Mouse (Mus musculus): Measurements from ENCODE around the gene Ino80d.

Gene Ino80d

DNA sequence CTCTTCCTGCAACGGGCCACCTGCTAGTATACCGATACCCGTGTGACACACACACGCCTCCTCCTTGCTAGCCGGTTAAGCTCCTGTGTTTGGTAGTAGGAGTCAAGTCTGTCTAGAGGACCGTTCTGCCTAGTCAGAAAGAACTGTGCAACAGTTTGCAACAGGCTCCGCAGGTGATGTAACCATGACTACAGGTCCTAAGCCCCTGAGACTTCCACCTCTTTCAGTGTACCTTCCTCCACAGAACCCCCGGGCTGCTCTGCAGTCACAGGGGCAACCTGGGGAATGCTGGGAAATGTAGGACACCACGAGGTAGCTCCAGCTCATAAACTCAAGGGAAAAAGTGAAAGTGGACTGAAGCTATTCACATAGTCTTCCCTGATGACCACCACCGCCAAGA, 123.4 kb downstream of the Ino80d start:
- DNase-seq (ENCODE audit: low spot score in 2 of 2), result no peak

DNA sequence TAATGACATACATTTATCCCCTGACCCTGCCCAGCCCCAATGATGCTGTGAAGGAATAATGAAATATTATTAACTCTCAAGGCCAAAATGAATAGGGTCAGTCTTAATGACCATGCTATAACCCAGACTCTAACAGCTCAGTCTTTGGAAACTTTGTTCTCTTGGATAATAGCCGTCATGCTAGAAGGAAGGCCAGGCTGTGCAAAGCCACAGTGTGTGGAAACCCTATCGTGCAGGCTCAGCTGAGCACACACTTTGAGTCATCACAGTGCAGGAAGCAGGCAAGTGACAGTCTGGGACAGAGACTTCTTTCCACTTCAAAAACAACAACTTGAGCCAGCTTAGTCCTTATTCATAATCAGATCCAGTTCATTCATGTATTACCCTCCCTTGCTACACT, 126.9 kb downstream of the Ino80d start:
- DNase-seq (ENCODE audit: low spot score in 2 of 2), result no peak

DNA sequence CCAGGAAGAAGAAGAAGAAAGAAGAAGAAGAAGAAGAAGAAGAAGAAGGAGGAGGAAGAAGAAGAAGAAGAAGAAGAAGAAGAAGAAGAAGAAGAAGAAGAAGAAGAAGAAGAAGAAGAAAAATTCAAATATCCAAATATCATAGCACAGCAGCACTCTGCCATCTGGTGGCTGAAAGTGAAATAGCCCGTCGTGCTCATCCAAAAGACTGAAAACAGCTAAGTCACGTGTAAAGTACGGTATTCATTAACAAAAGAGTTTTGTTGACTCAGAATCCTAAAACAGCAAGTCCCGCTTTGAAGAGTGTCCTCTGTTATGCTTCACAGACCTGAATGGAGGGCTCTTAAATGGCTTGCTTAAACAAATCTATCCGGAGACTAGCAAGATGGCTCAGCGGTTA, 128.2 kb downstream of the Ino80d start:
- peak; percentile 72 to 77 for DNase-seq (ENCODE audit: low spot score in 2 of 2)

DNA sequence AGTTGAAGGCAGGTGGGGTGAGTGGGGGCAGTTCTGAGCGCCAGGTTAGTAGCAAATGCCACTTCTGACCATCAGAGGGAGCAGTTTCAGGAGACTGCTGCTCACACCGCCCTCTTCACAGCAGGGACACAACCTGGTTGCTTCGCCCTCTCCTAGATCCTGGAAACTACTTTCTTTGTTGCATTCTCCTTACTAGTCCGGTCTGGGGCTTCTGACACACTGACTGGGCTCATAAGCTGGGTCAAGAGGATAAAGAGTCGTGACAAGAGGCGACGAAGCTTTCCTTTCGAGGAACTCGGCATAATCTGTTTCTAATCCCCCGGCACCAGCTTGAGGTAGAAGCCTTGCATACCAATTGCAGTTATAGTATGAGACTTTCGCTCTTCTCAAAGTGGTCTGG, 129.9 kb downstream of the Ino80d start:
- peak; percentile 62 to 66 for DNase-seq (ENCODE audit: low spot score in 2 of 2)

DNA sequence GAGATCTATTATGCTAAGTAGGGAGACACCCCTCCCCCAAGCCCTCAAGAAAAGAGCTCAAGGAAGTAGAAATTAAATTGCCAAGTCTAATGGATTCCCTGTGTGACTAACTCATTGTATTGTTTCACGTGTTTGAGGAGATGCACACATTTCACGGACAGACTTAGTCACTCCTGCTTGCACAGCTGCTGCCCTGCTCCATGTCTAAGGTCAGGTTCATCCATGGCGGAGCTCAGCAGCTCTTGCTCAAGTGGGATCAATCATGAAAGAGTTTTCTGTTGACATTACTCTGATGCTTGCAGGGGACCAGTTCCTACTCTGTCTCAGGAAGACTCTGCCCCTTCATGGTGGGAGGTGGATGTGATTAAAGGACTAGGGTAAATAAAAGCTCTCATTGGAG, 137.7 kb downstream of the Ino80d start:
- DNase-seq (ENCODE audit: low spot score in 2 of 2), result no peak

DNA sequence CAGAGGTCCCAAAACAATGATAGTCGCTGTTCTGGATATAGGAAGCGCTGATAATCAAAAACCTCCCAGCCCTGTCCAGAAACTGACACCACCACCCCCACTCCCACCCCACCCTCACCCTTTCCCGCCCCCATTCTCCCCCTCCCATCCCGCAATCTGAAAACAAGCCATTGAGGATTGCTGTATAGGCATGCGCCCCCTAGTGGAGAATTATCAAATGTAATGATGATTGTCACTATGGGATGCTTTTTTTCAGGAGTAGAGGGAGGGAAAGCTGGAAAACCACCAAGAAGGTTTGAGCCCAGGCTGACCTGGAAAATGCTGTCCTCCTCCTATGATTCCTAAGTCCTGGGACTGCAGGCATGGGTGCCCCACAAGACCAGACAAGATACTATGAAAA, 147.6 kb downstream of the Ino80d start:
- no peak for DNase-seq (ENCODE audit: low spot score in 2 of 2)

DNA sequence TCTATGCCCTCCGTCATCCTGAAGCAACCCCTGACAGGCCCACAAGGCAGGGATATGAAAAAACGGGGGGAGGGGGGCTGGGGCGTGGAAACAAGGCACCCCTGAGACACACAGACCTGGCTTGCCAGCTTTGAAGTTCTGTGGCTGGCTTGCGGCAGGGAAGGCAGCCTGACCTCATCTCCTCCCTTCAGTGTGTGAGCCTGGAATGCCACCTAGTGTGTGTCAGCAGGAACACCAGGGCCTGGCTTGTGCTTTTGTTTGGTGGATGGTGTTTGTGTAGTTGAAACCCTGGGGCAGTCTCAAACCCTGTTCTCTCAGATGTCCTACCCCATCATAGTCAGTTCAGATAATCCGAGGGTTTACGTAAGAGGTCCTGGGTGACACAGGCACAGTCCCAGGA, 150.2 kb downstream of the Ino80d start:
- peak; percentile 80 to 81 for DNase-seq (ENCODE audit: low spot score in 2 of 2)

DNA sequence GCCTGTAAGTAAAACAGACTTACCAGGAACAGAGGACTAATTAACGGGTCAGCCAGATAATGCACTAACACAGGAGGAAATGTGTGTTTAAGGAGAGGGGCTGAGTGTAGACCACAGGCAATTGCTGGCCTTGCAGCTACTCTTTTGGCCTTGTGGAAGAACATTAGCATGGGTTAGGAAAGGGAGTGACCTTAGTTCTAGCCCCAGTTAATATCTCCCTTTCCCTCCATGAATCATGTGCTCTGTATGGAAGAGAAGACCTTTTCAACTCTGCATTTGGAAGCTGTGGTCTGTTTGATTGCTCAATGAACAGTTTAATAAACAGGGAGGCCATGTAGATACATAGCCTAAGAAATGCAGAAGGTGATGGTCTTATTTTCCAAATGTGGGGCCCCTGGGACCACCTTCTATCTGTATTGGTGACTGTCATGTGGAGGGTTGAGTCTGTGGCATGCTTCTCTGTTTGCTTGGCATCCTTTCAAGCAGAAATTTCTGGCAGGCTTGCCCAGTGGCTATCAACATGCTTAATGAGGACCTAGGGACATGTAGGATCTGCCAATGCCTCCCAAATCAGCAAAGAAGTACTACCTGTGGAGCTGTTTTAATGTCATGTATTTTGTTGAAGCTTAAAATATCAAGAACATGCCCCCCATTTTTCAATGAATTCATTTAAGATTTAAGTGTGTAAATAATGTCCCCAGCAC, 157.4 kb downstream of the Ino80d start:
- no peak for DNase-seq (ENCODE audit: low spot score in 2 of 2)

DNA sequence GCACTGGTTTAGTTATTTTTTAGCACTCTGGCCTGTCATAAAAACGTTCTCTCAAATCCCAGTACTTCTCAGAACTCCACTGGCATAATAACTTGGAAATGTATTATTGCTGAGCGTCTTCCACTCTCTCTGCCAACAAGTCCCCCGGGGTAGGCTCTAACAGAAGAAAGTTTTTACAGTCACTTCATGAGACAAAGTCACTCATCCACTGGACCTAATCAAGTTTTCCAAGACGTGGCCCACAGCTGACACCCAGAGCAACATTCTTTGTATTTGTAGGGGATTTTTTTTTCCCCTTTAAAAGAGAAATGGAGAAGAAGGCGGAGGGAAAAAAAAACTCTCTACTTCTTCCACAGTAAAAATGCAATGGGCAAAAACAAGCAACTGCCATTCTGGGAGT, 157.9 kb downstream of the Ino80d start:
- no peak for DNase-seq (ENCODE audit: low spot score in 2 of 2)

DNA sequence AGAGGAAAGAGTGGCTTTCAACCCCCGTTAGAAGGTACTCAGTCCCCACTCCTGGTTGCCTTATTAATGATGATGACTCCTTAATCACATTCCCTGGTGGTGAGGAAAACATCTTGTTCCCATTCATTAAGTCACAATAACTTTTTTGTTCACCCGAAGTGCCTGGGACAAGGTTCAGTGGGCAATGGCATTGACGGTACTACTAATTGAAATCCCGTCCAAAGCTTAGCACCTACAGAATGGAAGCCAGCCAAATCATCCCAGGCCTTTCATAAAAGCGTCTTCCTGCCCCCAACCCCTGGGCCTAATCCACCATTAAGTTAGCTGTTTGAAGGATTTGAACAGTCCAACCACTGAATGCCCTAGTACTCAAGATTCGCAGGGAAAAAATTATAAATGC, 159.1 kb downstream of the Ino80d start:
- DNase-seq (ENCODE audit: low spot score in 2 of 2), result no peak

DNA sequence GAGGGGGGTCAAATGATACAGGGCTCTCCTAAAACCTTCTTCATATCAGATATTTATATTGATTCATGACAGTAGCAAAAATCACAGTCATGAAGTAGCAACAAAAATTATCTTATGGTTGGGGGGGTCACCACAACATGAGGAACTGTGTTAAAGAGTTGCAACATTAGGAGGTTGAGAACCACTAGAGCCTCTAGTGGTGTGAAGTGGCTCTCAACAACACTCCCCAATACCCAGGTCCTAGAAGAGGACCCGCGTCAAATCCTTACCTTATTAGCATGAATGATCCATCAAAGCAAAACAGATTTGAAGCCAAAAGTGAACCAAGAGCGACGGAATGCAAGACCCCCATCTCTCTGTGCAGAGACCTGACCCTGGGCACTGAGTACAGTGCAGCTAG, 161.4 kb downstream of the Ino80d start:
- no peak for DNase-seq (ENCODE audit: low spot score in 2 of 2)

DNA sequence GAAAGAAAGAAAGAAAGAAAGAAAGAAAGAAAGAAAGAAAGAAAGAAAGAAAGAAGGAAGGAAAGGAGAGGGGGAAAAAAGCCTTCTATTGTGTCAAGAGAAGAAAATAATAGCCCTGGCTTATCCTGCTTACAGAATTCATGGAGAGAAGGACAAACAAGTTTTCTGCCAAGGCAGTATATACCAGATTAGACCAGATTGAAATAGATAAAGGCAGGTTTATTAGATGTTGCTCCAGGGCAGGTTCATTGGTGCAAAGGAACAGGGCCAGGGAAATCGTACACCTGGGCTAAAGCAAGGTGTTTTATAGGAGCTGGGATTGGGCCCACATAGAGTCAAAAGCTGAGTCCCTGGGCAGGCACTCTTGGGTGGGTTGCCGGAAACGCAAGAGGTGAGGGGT, 162.1 kb downstream of the Ino80d start:
- DNase-seq (ENCODE audit: low spot score in 2 of 2), result no peak

DNA sequence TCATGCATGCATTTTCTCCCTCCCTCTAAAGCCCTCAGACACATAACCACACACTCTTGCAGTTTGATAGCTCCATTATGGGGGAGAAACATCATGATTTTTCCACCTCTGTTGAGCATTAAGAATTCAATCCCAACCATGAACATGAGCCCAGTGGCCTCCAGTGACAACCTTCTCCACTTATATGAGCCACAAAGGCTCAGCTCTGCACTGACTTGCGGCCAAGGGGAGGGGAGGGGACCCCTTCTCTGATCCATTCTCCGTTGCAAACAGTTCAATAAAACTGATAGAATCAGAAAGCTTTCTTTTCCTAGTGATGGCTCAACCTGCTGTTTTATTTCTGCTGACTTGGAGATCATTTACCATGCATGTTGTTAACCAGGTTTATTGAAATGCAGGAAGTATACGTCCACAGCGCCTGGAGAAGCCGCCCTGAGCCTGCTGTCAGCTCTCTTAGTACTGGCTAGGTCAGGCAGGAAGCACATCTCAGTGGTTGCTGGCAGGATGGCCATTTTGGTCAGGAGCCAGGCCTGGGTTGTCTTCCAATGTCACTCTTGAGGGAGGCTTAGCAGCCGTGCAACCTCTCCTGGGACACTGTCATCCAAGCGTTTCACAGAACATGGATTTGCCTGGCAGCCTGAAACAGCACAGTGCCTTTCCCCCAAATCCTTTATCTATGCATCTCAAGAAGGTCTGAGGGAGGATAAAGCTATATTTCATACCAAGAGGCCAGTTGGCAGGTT, 163.2 kb downstream of the Ino80d start:
- no peak for DNase-seq (ENCODE audit: low spot score in 2 of 2)

DNA sequence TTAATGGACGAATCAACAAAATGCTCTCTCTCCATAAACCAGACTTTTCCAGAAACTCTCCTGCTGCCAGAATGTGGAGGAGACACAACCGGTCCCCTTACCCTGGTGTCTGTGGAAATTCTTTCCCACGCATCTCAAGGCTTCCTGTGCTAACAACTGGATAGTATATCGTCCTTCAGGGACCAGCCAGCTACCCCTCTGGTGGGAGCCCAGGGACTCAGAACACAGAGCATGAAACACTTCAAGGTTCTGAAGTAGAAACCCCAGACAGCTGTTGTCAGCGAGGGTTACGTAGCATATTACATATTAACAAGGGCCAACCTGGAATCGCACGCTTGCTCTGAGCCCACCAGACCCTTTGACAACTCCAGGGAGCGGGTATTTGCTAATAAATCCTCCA, 163.9 kb downstream of the Ino80d start:
- DNase-seq (ENCODE audit: low spot score in 2 of 2), result no peak

DNA sequence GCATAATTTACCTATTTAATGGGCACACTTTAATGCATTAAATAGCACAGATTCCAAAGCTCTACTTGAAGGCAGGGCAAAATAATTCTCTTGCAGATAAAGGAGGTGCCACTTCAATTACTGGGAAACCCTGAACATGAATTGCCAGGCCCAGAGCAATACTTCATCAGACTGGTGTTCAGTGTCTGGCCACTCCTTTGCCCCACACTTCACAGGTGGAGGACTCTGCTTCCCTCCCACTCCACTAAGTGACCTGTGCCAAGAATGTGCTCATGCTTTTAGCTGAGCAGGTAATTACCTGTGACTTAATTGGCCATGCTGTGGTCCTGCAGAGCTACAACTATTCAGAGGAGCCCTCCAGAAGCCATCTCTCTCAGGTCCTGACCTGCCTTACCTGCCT, 166.7 kb downstream of the Ino80d start:
- DNase-seq (ENCODE audit: low spot score in 2 of 2), result no peak

DNA sequence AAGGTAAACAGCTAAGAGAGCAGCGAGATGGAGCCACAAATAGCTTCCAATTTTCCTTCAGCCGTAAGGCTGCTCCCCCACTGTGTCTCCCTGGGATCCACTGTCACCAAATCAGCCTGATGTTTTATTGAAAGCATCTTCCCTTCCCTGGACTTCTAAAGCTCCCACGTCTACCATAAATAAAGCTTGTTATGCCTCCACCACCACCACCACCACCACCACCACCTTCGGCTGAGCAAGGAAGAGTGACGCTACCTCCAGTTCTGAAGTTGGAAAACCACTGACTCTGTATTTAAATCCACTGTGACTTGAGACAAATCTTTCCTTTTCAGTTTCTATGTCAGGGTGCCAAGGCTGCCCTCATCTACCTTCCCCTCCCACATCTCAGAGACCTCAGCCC, 167.5 kb downstream of the Ino80d start:
- peak in 1 of 2 experiments; percentile 23 for DNase-seq (ENCODE audit: low spot score in 2 of 2)

DNA sequence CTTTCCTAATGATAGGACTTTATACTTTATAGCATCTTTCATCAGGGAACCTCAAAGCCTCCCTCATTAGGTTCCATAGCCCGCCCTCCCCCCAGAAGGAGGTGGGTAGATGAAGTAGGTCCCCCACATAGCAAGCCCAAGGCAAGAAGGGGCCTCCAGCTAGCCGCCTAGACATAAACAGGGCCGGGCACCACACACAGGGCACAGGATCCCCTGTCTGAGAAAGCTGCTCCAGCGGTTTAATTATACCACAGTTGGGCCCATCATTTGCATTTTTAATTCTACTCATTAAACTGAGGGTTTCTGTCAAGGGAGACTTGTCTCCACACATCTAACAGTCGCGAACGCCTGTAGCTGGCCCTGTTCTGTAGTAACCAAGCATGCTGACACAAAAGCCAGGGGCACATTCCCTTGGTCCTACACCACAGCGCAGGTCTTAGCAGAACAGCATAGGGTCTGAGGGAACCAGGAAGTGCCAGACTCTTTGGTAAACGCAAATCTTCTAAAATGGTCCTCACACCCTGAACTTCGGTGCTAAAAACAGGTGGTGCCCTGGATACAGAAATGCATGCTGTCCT, 179.6 kb downstream of the Ino80d start:
- DNase-seq (ENCODE audit: low spot score in 2 of 2), result no peak

DNA sequence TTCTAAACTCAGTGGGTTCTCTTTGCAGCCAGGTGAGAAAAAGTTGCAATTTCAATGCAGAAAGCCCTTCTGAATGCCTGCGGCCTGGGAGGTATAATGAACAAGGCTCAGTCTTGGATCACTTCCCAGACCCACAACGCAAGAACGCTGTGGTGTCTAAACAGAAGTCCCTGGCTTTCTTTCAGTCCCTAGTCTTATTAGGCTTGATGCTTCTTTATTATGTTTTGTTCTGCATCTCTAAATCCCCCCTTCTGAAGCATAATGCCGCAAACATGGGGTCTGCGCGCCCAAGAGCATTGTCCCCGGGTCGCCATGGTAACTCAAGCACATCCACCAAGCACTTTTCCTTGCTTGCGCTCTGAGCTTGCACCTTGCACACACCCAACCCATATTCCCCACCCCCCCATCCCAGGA, 180.4 kb downstream of the Ino80d start:
- peak; percentile 50 to 58 for DNase-seq (ENCODE audit: low spot score in 2 of 2)

DNA sequence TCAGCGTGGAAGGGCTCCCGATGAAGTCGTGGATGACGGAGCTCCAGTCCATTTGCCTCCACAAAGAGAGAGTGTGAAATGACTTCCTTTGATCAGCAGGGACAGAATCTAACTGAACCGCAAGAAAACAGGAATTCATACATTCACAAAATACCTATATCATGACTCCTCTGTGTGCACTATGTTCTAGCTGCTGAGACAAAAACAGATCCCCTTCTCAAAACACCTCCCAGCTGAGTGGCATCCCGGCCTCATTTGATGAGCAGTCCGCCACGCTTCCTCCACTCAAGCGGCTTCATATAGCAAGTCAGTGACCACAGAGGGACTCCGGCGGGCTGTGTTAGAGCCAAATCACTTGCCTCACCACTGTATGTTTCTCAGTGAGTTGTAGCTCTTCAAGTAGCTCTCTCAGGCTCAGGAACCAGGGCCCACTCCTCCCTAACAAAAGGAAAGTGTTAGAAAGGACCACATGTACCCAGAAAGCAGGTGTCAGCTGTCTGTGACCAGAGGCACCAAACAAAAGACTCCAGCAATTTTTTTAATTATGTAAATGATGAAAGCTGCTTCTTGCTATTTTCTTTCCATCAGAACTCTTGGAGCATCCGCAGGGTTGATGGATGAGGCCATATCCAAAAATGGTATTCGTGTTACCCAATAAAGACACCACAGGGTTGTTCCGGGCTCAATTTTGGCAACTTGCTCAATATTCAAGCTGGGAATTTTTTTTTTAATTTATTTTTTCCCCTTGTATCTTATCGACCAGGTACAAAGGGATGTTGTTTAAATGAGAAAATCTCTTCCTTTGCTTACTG, 181.0 kb downstream of the Ino80d start:
- DNase-seq (ENCODE audit: low spot score in 2 of 2), result no peak

DNA sequence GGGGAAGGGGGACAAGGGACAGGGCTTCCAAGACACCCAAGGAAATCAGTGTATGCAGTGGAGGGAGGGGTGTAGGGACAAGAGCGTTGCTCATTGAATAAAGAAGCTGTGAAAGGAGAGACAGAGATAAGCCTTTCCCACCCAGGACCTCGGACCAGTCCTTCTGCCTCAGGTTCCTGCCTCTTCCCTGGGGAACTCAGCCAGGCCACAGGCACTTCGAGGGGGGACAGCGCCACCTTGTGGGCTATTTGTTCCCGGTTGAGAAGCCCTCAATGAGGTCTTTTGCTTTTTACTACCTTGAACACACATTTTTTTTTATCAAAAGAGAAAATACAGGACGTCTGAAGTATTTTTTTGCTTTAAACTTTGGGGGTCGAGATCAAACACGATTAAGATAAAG, 185.0 kb downstream of the Ino80d start:
- DNase-seq (ENCODE audit: low spot score in 2 of 2), result peak; percentile 88 to 90

DNA sequence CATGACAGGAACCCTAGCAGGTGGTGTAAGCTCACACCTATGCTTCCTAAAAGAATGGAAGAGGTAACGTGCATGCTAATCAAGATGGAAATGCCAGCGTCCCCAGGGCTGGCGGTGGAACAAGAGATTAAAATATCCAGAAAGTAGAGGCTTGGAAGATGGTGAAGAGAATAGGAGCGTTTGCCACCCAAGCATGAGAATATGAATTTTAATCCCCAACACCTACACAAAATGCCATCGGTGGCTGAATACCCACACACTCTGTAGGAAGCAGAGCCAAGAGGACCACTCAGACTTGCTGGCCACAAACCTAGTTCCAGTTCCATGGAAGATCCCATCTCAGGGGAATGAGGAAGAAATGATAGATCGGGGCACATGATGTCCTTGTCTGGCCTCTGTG, 195.2 kb downstream of the Ino80d start:
- DNase-seq (ENCODE audit: low spot score in 2 of 2), result no peak

DNA sequence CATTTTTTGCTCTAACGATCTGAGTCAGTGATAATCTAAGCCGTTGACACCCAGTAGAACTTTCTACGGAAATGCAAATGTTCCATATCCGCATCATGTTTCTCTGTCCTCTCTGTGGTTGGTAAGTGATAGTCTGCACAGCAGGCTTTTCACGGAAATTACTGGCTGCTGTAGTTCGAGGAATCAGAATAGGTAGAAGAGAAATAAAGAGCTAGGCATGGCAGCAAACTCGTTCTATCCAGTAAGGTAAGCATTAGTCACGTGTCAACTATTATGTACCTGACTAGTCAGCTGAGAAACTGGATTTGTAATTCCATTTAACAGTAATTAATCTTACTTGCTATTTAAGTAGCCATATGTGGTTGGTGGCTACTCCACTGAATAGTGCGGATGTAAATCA, 197.9 kb downstream of the Ino80d start:
- no peak for DNase-seq (ENCODE audit: low spot score in 2 of 2)
